Mouse (Mus musculus): Measurements from ENCODE around the gene Lgr6.

The Lgr6 gene

DNA sequence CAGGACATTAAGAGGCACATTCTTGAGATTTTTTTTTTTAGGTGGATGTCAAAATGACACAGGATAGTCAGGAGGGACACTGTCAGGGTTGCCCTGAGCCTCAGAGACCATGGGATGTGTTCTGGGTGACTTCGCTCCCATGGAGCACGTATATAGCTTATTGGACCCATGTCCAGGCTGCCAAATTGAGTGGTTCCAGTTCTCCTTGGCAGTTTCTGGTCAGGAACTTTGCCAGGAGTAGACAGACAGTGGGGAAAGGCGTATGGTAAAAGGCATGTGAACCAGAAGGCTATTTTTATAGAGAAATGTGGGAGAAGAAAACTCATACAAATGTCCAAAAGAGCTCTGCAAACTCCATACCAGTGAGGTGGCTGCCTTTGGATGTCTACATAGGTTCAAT is 95.2 kb downstream of the Lgr6 start:
- no peak for DNase-seq

GRCm38 (mm10) chr1:135005696-135006095 is 99.4 kb downstream of the Lgr6 start:
- DNase-seq, result no peak

DNA sequence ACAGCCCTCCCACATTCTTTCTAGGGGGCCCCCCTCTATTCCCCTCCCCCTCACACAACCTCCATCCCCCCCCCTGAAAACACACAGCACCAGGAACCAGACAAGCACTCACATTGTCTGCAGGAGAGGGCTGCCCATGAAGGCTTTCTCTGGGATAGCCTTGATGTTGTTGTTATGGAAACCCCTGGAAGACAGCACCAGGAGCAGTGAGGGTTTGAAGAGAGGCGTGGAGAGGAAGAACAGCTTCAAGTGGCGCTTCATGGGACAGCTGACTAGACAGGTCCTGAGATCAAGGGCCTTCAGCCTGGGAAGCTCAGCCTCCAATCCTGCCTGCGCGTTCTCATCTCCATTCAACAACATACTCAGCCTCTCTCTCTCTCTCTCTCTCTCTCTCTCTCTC is 101.7 kb downstream of the Lgr6 start:
- DNase-seq, result no peak

- DNase-seq, result no peak
Measured at GRCm38 (mm10) chr1:135000527-135000926, 104.5 kb downstream of the Lgr6 start.

DNA sequence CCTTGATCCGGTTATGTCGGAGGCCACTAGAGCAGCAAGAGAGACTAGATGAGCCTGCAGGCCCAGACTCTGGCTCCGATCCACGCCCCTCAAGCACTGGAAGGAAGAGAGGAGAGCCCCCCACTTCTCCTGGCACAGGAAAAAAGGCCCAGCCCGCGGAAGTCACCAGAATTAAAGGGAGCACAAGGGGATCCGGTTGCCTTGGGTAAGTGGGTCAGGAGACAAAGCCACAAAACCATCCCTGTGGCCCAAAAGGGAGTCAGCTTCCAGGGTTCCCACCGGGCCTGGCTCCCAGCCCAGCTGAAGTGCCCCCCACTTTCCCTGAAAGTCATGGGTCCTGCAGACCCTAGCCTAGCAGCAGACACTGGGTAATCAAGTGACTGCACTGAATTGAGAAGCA is 106.8 kb downstream of the Lgr6 start:
- peak; percentile 4 for DNase-seq

DNA sequence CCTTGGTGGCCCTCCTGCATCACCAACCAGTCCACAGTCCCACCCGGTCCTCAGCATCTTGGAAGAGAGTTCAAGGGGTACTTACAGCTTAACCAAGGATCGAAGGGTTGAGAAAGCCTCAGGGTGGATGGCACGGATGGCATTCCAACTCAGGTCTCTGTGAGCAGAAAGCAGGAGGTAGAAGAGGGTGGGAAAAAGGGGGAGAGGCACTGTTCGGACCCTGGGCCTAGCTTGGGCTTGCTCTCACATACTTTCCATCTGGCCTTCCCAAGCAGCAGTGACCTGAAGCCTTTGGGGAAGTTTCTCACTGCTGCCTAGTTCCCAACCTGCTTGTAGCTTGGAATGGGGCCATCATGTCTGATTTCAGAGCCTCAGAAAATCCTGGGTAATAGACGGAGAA is 107.5 kb downstream of the Lgr6 start:
- DNase-seq, result no peak

DNA sequence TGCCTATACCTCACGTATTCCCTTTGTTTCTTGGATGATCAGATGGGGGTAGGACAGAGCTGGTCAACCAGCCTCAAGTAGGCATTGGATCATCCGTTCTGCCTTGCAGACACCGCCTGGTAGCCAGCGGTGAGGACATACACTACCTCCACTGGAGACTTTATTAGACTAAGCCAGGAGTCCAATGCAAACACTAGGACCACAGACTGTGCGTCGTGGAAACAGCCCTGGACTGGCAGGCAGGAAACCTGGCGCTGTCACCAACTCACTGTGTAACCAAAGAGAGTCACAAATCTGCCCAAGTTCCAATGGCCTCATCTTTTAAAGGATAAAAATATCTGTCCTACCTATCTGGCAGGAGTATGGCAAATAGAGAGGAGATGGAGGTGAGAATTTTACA is 108.6 kb downstream of the Lgr6 start:
- DNase-seq, result no peak

GRCm38 (mm10) chr1:134995954-134996353 is 109.1 kb downstream of the Lgr6 start:
- DNase-seq, result no peak

DNA sequence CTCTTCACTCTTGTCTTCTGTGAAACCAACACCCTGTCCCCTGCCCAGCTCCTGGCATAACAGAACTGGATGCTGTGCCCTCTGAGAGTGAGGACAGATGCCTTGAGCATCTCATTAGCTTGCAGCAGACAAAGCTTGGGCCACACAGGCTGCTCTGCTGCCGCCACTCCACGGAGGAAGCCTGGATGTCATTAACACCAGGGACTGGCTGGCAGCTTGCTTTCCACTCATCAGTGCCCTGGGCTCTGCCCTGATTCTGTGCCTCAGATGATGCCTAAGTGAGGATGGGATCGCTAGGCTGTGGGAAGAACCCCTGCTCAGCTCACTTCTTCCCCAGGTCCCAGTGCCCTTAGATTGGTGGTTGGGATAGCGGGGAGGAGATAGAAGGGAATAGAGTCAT is 109.6 kb downstream of the Lgr6 start:
- DNase-seq, result peak; percentile 8

GRCm38 (mm10) chr1:134994739-134995138 is 110.3 kb downstream of the Lgr6 start:
- DNase-seq, result no peak

- no peak for DNase-seq
Measured at GRCm38 (mm10) chr1:134992046-134992645, 112.9 kb downstream of the Lgr6 start.

DNA sequence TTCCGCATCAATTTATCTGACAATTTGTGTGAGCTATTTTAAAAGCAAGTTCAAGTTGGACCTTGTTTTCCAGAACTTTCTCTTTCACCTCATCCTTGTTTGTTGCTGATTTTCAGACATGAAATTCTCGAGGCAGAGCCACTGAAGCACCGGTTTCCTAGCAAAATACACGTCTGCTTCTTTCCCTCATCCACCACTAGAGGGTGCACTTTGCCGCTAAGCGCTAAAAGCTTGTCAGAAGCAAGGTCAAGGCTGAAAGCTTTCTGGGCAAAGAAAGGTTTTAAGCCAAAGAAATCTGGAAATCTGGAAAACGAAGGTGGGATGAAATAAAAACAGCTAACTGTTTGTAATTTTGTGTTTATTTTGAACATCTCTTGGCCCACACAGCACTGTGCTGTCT is 115.7 kb downstream of the Lgr6 start:
- DNase-seq, result peak; percentile 76

DNA sequence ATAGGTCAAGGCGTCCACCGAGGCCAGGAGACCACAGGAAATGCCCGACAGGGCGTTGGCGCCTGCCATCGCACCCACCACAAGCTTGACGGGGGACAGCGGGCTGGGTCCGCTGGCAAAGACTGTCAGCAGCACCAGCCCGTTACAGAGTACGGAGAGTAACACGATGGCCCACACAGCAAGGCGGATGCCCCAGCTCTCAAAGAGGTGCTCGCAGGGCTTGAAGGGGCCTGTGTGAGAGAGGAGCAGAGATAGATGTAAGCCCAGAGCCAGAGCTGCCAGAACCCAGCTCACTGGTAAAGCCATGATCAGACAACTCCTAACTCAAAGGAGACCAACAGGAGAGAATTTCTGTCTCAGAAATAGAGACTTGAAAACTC is 117.1 kb downstream of the Lgr6 start:
- no peak for DNase-seq

- DNase-seq, result peak; percentile 59
Measured at GRCm38 (mm10) chr1:134987173-134987961, 117.7 kb downstream of the Lgr6 start.

- DNase-seq, result no peak
Measured at GRCm38 (mm10) chr1:134972920-134973319, 132.2 kb downstream of the Lgr6 start.

- no peak for DNase-seq
Measured at GRCm38 (mm10) chr1:134965430-134965829, 139.6 kb downstream of the Lgr6 start.

- no peak for DNase-seq
Measured at GRCm38 (mm10) chr1:134962821-134963220, 142.3 kb downstream of the Lgr6 start.

DNA sequence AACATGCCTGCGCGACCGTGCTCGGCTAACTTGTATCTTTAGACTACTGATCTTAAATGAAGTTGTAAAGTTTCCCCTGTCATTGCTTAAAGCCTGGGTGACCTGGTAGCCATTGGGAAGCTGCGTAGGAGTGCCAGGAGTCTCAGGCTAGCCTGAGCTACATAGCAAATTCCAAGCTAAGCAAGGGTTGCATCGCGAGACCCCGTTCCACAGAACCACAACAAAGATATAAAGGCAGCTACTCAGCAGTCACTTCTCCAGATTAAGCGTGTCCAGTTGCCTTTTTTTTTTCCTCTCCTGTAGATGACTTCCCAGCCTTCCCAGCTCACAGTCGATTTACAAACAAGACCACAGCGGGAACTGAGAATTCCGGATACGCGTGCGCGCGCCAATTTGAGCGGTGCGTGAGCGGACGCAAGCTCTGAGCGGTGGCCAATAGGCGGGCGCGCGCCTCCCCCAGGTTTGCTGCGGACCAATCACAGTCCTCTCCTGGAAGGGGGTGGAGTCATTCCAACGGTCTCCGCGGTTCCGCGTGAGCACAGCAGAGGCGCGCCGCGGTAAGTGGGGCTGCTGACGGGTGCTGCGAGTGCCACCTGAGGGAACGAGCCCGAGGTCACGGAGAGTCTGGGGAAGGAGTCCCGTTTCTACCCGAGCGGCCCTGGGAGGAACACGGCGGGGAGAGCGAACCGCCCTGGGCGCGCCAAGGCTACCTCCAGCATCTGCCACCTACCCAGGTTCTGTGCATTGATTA is 142.8 kb downstream of the Lgr6 start, which contains the start of gene Ube2t:
Gene Ube2t, plus strand, starts transcription at position 513 of the 751 bp plus-strand sequence.
- peak; percentile 92 for DNase-seq

- DNase-seq, result no peak
Measured at GRCm38 (mm10) chr1:134960634-134961033, 144.4 kb downstream of the Lgr6 start.

DNA sequence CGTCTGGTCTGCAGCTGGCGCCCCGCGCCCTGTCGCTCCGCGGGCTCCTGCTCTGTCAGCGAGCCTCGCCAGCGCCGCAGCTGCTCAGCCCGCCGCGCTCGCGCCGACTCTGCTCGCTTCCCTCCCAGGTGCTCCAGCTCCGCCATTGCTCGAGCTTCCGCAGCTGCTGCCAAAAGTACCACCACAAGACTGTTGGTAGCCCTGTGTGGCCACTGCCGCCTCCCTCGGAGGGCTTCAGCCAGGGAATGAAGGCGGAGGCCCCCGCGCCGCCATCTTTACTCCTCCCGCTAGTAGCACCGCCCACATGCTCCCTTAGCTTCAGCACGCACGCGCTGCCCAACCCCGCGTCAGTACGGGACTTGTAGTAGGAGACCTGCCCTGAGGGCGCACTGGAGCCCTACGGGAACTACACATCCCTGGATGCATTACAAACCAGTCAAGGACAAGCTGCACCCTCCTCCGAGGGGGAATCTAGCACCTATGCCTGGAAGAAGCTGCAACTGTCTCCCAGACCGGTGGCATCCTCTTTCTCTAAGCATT is 149.4 kb downstream of the Lgr6 start, which contains the start of gene Ppp1r12b:
Gene Ppp1r12b, minus strand, starts transcription at position 306 of the 540 bp plus-strand sequence.
- peak; percentile 96 for DNase-seq

DNA sequence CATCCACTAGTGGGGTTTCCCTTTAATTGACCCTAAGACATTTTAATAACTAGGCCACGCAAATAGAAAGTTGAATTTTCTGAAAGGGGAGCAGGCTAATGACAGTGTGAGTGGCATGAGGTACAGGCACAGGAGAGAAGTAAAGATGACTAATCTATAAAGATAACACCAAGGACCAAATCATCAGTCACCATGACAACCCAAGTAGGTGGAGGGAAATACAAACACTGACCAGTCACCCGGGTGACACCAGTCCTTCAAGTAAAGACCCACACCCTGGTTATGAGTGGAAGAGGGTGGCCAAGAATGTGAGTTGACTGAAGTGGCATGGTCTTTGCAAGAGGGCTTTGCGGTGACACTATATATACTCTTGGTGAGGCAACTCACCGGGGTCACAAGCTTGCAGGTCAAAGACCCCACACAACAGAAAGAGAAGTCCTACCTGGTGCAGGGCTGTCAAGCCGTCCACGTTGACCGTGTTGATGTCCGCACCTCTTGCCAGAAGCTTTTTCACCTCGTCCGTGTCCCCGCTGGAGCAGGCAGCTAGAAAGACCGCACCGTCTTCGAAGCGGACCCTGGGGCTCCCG is 149.9 kb downstream of the Lgr6 start:
- no peak for DNase-seq

- DNase-seq, result peak; percentile 32
Measured at GRCm38 (mm10) chr1:134949946-134950345, 155.1 kb downstream of the Lgr6 start.

- DNase-seq, result no peak
Measured at GRCm38 (mm10) chr1:134947590-134947989, 157.5 kb downstream of the Lgr6 start.
